Mouse (Mus musculus): ENCODE results near the gene 1700001C19Rik.

- TF ChIP-seq CTCF (IDR thresholded peaks at IDR 0.05; ENCODE audit: low read depth, low read length) (no peak), GATA2 (IDR thresholded peaks at IDR 0.05; ENCODE audit: borderline replicate concordance, low read depth, low read length) (no peak), GATA1 (IDR thresholded peaks at IDR 0.05; ENCODE audit: borderline replicate concordance, low read length) (no peak)
Observed at GRCm38 (mm10) chr17:47468466-47468865, 31.3 kb upstream of the 1700001C19Rik start.

Data from G1E (cell line).